Mouse (Mus musculus) spleen, postnatal 14 days (tissue): ENCODE data around the gene Pxdn.

Experiments used
- DNase-seq, 2 experiments: peaks; one replicate each; pipeline ENCODE4 v3.0.0; 2021 to 2022; ENCODE audit warnings: low spot score in 2 of 2

The Pxdn gene

GRCm38 (mm10) chr12:30023491-30023890 lies 86.1 kb downstream of the Pxdn start:
- no peak for DNase-seq

GRCm38 (mm10) chr12:30024264-30024825 lies 86.9 kb downstream of the Pxdn start:
- no peak for DNase-seq

GRCm38 (mm10) chr12:30027721-30028340 lies 90.4 kb downstream of the Pxdn start:
- DNase-seq: no peak

GRCm38 (mm10) chr12:30029111-30029510 lies 91.7 kb downstream of the Pxdn start:
- no peak for DNase-seq

- DNase-seq: no peak
Measured at GRCm38 (mm10) chr12:30030571-30030970, 93.2 kb downstream of the Pxdn start.

- no peak for DNase-seq
Measured at GRCm38 (mm10) chr12:30034681-30035080, 97.3 kb downstream of the Pxdn start.

GRCm38 (mm10) chr12:30035406-30035805 lies 98.0 kb downstream of the Pxdn start:
- no peak for DNase-seq

GRCm38 (mm10) chr12:30035841-30036568 lies 98.6 kb downstream of the Pxdn start:
- DNase-seq: no peak

GRCm38 (mm10) chr12:30036569-30037055 lies 99.2 kb downstream of the Pxdn start:
- no peak for DNase-seq

GRCm38 (mm10) chr12:30039565-30039964 lies 102.2 kb downstream of the Pxdn start:
- DNase-seq: no peak

- DNase-seq: no peak
Measured at GRCm38 (mm10) chr12:30040150-30040549, 102.7 kb downstream of the Pxdn start.

GRCm38 (mm10) chr12:30048848-30049247 lies 111.4 kb downstream of the Pxdn start:
- DNase-seq: no peak

GRCm38 (mm10) chr12:30049818-30050217 lies 112.4 kb downstream of the Pxdn start:
- no peak for DNase-seq

GRCm38 (mm10) chr12:30050235-30050634 lies 112.8 kb downstream of the Pxdn start:
- DNase-seq: no peak

- DNase-seq: no peak
Measured at GRCm38 (mm10) chr12:30054761-30055540, 117.5 kb downstream of the Pxdn start.

- no peak for DNase-seq
Measured at GRCm38 (mm10) chr12:30058044-30058443, 120.6 kb downstream of the Pxdn start.

GRCm38 (mm10) chr12:30061503-30062117 lies 124.2 kb downstream of the Pxdn start:
- DNase-seq: no peak

- DNase-seq: no peak
Measured at GRCm38 (mm10) chr12:30062118-30062505, 124.7 kb downstream of the Pxdn start.
